Mouse (Mus musculus) cerebellum, adult 11 months (tissue): ENCODE results near the gene Ecsit.
"Not testable (repeated sequence)": the region's sequence is repeated elsewhere in the genome, so short reads cannot be mapped to it uniquely, and the experiment has no call there.

Experiments used
- DNase-seq: peaks from one replicate; pipeline ENCODE4 v3.0.0; 2022

The Ecsit gene

GRCm38 (mm10) chr9:22089281-22089680 is 4.0 kb upstream of the Ecsit start:
- DNase-seq: no peak

GRCm38 (mm10) chr9:22087034-22087618 is 1.9 kb upstream of the Ecsit start:
- no peak for DNase-seq

GRCm38 (mm10) chr9:22086012-22086411 is 774 bp upstream of the Ecsit start:
- DNase-seq: no peak

- no peak for DNase-seq
These were observed 594 bp downstream of the Ecsit start for GRCm38 (mm10) chr9:22084667-22085021.

GRCm38 (mm10) chr9:22076223-22076622 is 9.0 kb downstream of the Ecsit start:
- DNase-seq: peak; percentile 14

- not testable (repeated sequence) for DNase-seq
These were observed 9.5 kb downstream of the Ecsit start for GRCm38 (mm10) chr9:22075778-22076177.

- peak; percentile 59 for DNase-seq
These were observed 13.0 kb downstream of the Ecsit start for GRCm38 (mm10) chr9:22072276-22072675.

- peak; percentile 97 for DNase-seq
These were observed 14.3 kb downstream of the Ecsit start, which contains the start of the genes Gm49318 and Zfp653 for GRCm38 (mm10) chr9:22070791-22071573. TSS of gene Gm49318 (minus strand) at chr9:22071259. TSS of gene Zfp653 (minus strand) at chr9:22071376.

- no peak for DNase-seq
These were observed 15.2 kb downstream of the Ecsit start for GRCm38 (mm10) chr9:22069881-22070553.

- DNase-seq: no peak
These were observed 18.0 kb downstream of the Ecsit start for GRCm38 (mm10) chr9:22067195-22067594.

GRCm38 (mm10) chr9:22066433-22066832 is 18.8 kb downstream of the Ecsit start:
- DNase-seq: peak; percentile 52

GRCm38 (mm10) chr9:22065642-22066041 is 19.6 kb downstream of the Ecsit start:
- DNase-seq: no peak

- DNase-seq: peak; percentile 89
These were observed 20.9 kb downstream of the Ecsit start for GRCm38 (mm10) chr9:22064341-22064740.

GRCm38 (mm10) chr9:22061339-22061738 is 23.9 kb downstream of the Ecsit start:
- peak; percentile 56 for DNase-seq

- DNase-seq: peak; percentile 73
These were observed 27.2 kb downstream of the Ecsit start for GRCm38 (mm10) chr9:22058011-22058424.

GRCm38 (mm10) chr9:22057031-22057517 is 28.2 kb downstream of the Ecsit start:
- no peak for DNase-seq

- DNase-seq: no peak
These were observed 28.8 kb downstream of the Ecsit start for GRCm38 (mm10) chr9:22056303-22056910.

GRCm38 (mm10) chr9:22055713-22056112 is 29.5 kb downstream of the Ecsit start:
- DNase-seq: peak; percentile 44

- DNase-seq: peak; percentile 81
These were observed 30.7 kb downstream of the Ecsit start for GRCm38 (mm10) chr9:22054411-22055076.

- no peak for DNase-seq
These were observed 31.6 kb downstream of the Ecsit start for GRCm38 (mm10) chr9:22053657-22054056.

- peak; percentile 89 for DNase-seq
These were observed 33.3 kb downstream of the Ecsit start, which contains the start of gene Elavl3 for GRCm38 (mm10) chr9:22051958-22052254. TSS of gene Elavl3 (minus strand) at chr9:22052023.

- DNase-seq: peak; percentile 66
These were observed 33.9 kb downstream of the Ecsit start for GRCm38 (mm10) chr9:22051161-22051957.
